Mouse (Mus musculus) forebrain, embryonic 15.5 days (tissue): ENCODE data around the gene Insig2. TPM values are rescaled to one million over a fixed set of nuclear protein-coding genes. Genes with fewer than 3 reads are reported as not detected.
A peak's percentile ranks its signal among the peaks of the same experiment; 100 is the strongest.

Source experiments
- ATAC-seq: fragments of 200-750 bp; cut with Nextera tagmentation; replicated peaks from 2 replicates; pipeline ENCODE4 v1.8.0; 2017; ENCODE audit warnings: mild to moderate bottlenecking, moderate TSS enrichment, moderate library complexity
- H3K27ac ChIP-seq: fragments of 300-500 bp; sonication (generic); replicated peaks from 2 replicates; pipeline ENCODE4 v1.5.1; 2015; ENCODE audit warnings: mild to moderate bottlenecking, inconsistent platforms
- H3K27me3 ChIP-seq: fragments of 300-500 bp; sonication (generic); 2 replicates; pipeline ENCODE4 v1.6.1; 2015; ENCODE audit warnings: inconsistent platforms
- H3K36me3 ChIP-seq: fragments of 300-500 bp; sonication (generic); 2 replicates; pipeline ENCODE4 v1.6.1; 2015; ENCODE audit warnings: mild to moderate bottlenecking, inconsistent platforms
- H3K4me1 ChIP-seq: fragments of 300-500 bp; sonication (generic); 2 replicates; pipeline ENCODE4 v1.6.1; 2015; ENCODE audit warnings: inconsistent platforms
- H3K4me2 ChIP-seq: fragments of 300-500 bp; sonication (generic); replicated peaks from 2 replicates; pipeline ENCODE4 v1.6.1; 2015; ENCODE audit warnings: mild to moderate bottlenecking, inconsistent platforms
- H3K4me3 ChIP-seq: fragments of 300-500 bp; sonication (generic); 2 replicates; pipeline ENCODE4 v1.5.1; 2015; ENCODE audit warnings: mild to moderate bottlenecking, inconsistent platforms
- H3K9ac ChIP-seq: fragments of 300-500 bp; sonication (generic); replicated peaks from 2 replicates; pipeline ENCODE4 v1.6.1; 2015; ENCODE audit warnings: mild to moderate bottlenecking, inconsistent platforms
- H3K9me3 ChIP-seq: fragments of 300-500 bp; sonication (generic); 2 replicates; pipeline ENCODE4 v1.6.1; 2016; ENCODE audit warnings: inconsistent platforms
- WGBS: fragments of 180-500 bp; shearing (Covaris S2); methylation state at CpG from one replicate; pipeline ENCODE4 v1.1.7; 2015; ENCODE audit warnings: mixed read lengths; 5-methylcytosine and 5-hydroxymethylcytosine counted together
- polyA plus RNA-seq: library from polyadenylated mRNA; unstranded; fragments of >200 nt; fragmentation: Nextera tagmentation; extraction: Ambion mirVana; gene quantifications from 2 replicates; pipeline ENCODE4 v1.2.1, GENCODE M21; 2015

The Insig2 gene
- polyA plus RNA-seq, 1 experiment from 2014 or later = 44.4 TPM

DNA sequence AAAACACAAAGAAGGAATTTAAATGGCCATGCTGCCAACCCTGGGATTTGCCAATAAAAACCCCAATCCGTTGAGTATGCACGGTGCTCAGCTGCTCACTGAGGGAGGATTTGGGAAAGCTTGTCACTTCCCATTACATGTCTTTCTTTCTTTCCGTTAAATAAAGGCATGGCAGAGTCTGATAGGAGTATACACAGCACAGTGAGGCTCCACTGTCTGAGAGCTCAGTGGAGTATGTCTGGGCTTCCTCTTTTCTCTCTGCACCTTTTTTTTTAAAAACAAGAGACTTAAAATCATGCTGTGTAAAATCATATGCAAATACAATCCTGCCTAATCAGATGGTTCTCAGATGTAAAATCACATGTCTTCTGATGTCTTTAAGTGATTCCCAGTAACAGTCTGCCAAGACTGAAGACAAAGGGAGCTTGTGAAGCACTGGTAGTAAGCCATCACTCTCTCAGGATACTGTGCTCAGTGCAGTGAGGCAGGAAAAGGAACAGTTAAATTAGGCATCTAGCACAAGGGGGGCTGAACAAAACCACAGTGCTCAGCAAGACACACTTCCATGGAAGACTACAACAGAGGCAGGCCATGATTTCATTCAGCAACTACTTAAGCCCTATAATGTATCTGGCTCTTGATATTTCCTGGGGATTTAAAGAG is 17.5 kb downstream of the Insig2 start:
- 20% methylated on average over 3 of the region's 3 CpGs for WGBS
- ATAC-seq = peak; percentile 93
- H3K4me2 ChIP-seq = 0 out of 2 replicates have a peak overlapping the region, but pooled peaks have one; percentile 12

DNA sequence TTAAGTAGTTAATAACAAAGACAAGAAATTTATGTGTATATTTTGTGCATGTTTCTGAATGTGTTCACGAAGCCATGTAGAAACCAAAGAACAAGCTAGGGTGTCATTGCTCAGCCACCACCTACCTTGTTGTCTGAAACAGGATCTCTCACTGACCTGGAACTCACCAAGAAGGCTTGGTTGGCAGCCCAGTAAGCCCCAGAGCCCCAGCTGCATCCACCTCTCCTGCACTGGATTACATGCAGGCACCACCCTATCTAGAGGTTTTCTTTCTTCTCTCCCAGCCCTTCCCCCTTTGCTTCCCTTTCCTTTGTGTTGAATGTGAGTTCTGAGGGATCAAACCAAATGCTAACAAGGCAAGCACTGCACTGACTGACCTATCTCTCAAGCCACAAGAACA is 19.2 kb downstream of the Insig2 start:
- no peak overlapping the region for H3K27ac ChIP-seq
- no peak overlapping the region for H3K4me2 ChIP-seq
- H3K9me3 ChIP-seq = no peaks in the 10 kb centered on the region
- no peak overlapping the region for H3K4me3 ChIP-seq
- WGBS = 88% methylated on average over 1 of the region's 1 CpGs
- H3K4me1 ChIP-seq = peaks cover 21% of the 10 kb centered on the region
- no peak overlapping the region for H3K9ac ChIP-seq
- peaks cover 4% of the 10 kb centered on the region; the same call in 1 of the 2 replicates for H3K36me3 ChIP-seq
- no peaks in the 10 kb centered on the region for H3K27me3 ChIP-seq
- ATAC-seq = no peak

More for the DNA sequence above, 17.5 kb downstream of the Insig2 start:
- Histone ChIP-seq H3K4me3 (no peak overlapping the region), H3K27ac (peak overlapping the region; percentile 93), H3K36me3 (peaks cover 4% of the 10 kb centered on the region; the same call in 1 of the 2 replicates), H3K9me3 (no peaks in the 10 kb centered on the region), H3K4me1 (peaks cover 21% of the 10 kb centered on the region), H3K27me3 (no peaks in the 10 kb centered on the region), H3K9ac (peak overlapping the region; percentile 6; the same call in 1 of the 2 replicates)

DNA sequence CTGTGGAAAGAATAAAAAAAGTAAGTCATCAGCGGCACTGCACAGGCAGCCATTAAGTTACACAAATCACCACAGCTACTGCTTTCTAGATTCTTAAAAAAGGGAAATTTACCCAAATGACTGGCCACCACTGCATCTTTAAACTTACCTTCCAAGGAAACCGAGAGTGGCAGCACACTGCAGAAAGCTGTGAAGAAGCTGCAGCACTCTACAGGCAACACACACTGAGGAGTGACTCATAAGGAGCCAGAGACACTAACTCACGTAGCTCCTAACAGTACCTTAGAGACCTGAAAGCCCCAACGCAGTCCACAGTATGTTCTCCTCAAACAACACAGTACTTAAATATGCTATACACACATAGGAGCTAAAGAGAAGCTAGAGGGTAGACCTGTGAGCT is 20.1 kb downstream of the Insig2 start:
- H3K27ac ChIP-seq = no peak overlapping the region
- no peaks in the 10 kb centered on the region for H3K27me3 ChIP-seq
- H3K4me3 ChIP-seq = no peak overlapping the region
- no peak overlapping the region for H3K4me2 ChIP-seq
- ATAC-seq = no peak
- peaks cover 21% of the 10 kb centered on the region for H3K4me1 ChIP-seq
- WGBS = 92% methylated on average over 4 of the region's 4 CpGs
- no peaks in the 10 kb centered on the region for H3K9me3 ChIP-seq
- no peak overlapping the region for H3K9ac ChIP-seq
- peaks cover 4% of the 10 kb centered on the region; the same call in 1 of the 2 replicates for H3K36me3 ChIP-seq

DNA sequence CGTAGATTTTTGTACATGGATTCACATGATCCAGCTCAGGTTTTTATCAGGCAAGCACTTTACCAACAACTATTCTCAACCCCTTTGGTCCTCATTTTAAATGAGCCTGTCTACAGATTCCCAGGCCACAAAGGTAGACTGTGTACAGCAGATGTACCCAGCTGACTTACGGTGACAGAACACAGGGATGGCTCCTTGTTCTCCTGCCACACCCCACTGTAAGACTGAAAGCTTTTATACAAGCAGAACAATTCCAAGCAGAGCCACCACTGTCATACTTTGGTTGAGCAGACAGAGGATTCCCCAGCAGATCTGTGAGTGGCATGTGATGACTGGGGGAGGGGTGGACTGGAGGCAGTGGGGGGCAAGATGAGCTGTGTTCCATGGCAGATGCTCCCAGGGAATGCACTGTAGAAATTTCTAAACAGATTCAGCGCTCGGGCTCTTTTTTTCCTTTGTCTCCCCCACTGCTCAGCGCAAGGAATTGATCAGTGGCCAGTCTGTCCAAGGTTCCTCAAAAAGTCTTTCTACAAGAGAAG is 35.6 kb downstream of the Insig2 start:
- Histone ChIP-seq H3K36me3 (no peaks in the 10 kb centered on the region), H3K27ac (no peak overlapping the region), H3K9ac (no peak overlapping the region), H3K4me2 (no peak overlapping the region), H3K4me3 (no peak overlapping the region), H3K9me3 (no peaks in the 10 kb centered on the region), H3K4me1 (no peaks in the 10 kb centered on the region), H3K27me3 (no peaks in the 10 kb centered on the region)
- peak; percentile 26; the same call in 1 of the 2 replicates for ATAC-seq
- WGBS = 81% methylated on average over 5 of the region's 5 CpGs

DNA sequence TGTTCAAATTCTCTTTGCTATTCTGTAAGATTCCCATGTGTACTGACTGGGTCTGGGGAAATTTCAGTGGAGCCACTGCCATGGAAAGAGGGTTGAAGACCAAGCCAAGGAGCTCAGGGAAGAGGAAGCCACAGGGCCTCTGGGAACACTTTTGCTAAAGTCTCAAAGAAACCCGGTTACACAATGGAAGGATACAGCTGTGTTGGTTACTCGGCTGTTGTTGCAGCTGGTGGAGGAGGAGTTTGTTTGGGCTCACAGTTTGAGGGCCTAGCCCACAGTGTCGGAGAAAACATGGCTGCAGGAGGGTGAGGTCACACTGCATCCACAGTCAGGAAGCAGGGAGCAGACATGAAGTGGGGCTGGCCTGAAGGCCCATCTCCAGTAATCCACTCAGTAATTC is 38.8 kb downstream of the Insig2 start:
- no peaks in the 10 kb centered on the region for H3K4me1 ChIP-seq
- no peak overlapping the region for H3K27ac ChIP-seq
- H3K4me3 ChIP-seq = no peak overlapping the region
- no peak overlapping the region for H3K9ac ChIP-seq
- H3K9me3 ChIP-seq = no peaks in the 10 kb centered on the region
- 47% methylated on average over 3 of the region's 3 CpGs for WGBS
- no peak for ATAC-seq
- no peaks in the 10 kb centered on the region for H3K27me3 ChIP-seq
- no peaks in the 10 kb centered on the region for H3K36me3 ChIP-seq
- H3K4me2 ChIP-seq = no peak overlapping the region

DNA sequence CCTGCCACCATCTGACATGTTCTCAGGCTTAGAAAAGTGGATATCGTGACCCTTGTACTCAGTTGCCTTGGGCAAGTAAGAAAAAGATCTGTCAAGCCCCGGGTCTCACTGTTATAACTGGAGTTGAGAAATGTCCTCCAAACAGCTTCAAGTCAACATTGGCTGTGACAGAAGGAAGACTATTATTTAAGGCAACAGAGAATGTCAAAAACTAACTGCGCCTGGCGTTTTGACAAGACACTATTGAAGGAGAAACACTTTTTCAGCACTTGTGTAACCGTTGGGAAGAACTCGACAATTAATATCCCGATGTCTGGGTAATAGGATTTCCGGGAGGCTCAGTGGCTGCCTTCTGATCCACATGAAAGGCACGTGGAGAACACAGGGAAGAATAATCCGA is 41.5 kb downstream of the Insig2 start:
- no peaks in the 10 kb centered on the region for H3K9me3 ChIP-seq
- H3K4me3 ChIP-seq = no peak overlapping the region
- H3K9ac ChIP-seq = no peak overlapping the region
- H3K4me2 ChIP-seq = no peak overlapping the region
- 79% methylated on average over 10 of the region's 10 CpGs for WGBS
- ATAC-seq = no peak
- H3K27me3 ChIP-seq = no peaks in the 10 kb centered on the region
- H3K4me1 ChIP-seq = no peaks in the 10 kb centered on the region
- no peaks in the 10 kb centered on the region for H3K36me3 ChIP-seq
- no peak overlapping the region for H3K27ac ChIP-seq

DNA sequence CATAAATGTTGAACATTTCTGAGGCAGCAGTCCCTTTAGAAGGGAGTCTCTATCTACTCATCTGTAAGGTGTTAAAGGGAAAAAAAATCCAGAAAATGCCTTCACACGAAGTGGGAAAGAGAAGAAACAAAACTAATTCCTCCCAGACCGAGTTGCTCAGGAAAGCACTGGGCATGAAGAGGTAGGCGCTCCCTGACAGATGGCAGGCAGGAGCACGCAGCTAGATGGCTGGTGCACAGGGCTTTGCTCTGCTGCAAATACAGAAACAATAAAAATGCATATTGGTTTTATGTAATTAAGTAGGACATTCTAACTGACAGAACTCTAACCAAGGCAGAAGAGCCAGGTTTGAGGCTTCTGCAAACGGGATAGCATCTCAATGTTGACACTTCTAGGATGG is 42.0 kb downstream of the Insig2 start:
- H3K4me2 ChIP-seq = no peak overlapping the region
- H3K9me3 ChIP-seq = no peaks in the 10 kb centered on the region
- H3K27ac ChIP-seq = no peak overlapping the region
- no peaks in the 10 kb centered on the region for H3K4me1 ChIP-seq
- ATAC-seq = no peak
- H3K36me3 ChIP-seq = no peaks in the 10 kb centered on the region
- no peak overlapping the region for H3K9ac ChIP-seq
- H3K27me3 ChIP-seq = no peaks in the 10 kb centered on the region
- 70% methylated on average over 5 of the region's 5 CpGs for WGBS
- H3K4me3 ChIP-seq = no peak overlapping the region

DNA sequence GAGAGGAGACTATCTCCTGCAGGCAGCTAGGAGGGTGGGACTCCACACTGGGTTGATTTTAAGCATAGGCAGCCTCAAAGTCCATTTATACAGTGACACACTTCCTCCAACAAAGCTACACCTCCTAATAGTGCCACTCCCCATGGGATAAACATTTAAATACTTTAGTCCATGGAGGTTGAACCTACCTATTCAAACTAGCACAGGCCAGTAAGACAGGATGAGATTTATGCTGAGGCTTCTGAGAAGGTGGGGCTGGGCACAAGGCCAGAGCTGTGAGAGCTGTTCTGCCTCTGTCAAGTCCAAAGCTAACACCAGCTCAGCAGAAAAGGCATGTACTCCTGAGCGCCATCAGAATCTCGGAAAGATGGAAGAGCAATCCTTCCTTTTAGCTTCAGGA is 48.2 kb downstream of the Insig2 start:
- Histone ChIP-seq H3K9me3 (no peaks in the 10 kb centered on the region), H3K9ac (no peak overlapping the region), H3K27me3 (no peaks in the 10 kb centered on the region), H3K27ac (no peak overlapping the region), H3K4me3 (no peak overlapping the region), H3K4me2 (no peak overlapping the region), H3K36me3 (no peaks in the 10 kb centered on the region), H3K4me1 (no peaks in the 10 kb centered on the region)
- ATAC-seq = no peak
- WGBS = 99% methylated on average over 2 of the region's 2 CpGs

DNA sequence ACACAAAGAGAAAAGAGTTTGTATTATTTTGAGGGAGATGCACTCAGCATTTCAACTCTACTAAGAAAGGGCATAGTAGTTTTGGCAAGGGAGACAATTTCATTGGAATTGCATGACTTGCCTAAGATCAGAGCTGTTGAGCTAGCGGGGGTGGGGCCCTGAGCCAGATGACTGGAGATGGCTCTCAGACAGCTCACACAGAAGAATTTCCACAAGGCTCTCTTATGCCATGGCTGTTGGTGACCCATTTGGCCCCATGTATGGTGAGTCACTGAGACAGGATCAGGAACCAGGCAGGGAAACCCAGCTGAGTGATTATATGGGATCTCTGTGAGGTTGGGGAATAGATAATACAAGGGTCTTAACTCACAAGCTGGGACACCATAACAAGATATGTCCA is 51.9 kb downstream of the Insig2 start:
- Histone ChIP-seq H3K4me2 (no peak overlapping the region), H3K27me3 (no peaks in the 10 kb centered on the region), H3K36me3 (no peaks in the 10 kb centered on the region), H3K27ac (no peak overlapping the region), H3K4me3 (no peak overlapping the region), H3K9ac (no peak overlapping the region), H3K4me1 (no peaks in the 10 kb centered on the region), H3K9me3 (no peaks in the 10 kb centered on the region)
- 93% methylated on average over 1 of the region's 1 CpGs for WGBS
- ATAC-seq = no peak

DNA sequence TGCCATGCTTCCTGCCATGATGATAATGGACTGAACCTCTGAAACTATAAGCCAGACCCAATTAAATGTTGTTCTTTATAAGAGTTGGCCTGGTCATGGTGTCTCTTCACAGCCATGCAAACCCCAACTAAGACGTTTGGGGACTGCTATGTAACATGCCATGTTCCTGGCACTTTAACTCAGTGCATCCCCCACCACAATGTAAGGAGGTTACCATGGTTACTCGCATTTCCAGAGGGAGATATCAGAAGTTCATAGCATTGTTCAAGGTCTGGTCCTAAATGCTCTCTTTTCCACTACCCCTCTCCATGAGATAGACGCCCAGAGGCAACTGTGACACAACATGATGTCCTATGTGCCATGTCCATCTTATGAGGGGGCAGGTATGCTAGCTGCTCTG is 54.0 kb downstream of the Insig2 start:
- no peaks in the 10 kb centered on the region for H3K36me3 ChIP-seq
- no peak overlapping the region for H3K4me2 ChIP-seq
- no peaks in the 10 kb centered on the region for H3K9me3 ChIP-seq
- no peak overlapping the region for H3K9ac ChIP-seq
- H3K27ac ChIP-seq = no peak overlapping the region
- H3K4me3 ChIP-seq = no peak overlapping the region
- ATAC-seq = peak; percentile 55
- no peaks in the 10 kb centered on the region for H3K27me3 ChIP-seq
- WGBS = 77% methylated on average over 3 of the region's 3 CpGs
- H3K4me1 ChIP-seq = no peaks in the 10 kb centered on the region

DNA sequence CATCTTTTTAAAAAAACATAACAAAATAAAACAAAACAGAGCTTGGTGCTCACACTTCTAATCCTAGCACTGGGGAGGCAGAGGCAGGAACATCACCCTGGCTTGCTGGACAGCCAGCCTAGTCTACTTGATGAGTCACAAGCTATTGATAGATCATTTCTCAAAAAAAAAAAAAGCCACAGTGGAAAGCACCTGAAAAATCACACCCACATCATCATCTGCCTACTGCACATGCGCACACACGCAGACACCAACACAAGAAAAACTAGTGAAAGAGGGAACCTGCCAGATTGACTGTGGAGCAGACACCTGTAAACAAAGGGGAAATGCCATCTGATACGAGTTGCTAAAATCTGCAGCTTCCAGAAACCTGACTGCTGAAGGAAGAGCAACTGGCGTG is 54.9 kb downstream of the Insig2 start:
- Histone ChIP-seq H3K4me2 (no peak overlapping the region), H3K27me3 (no peaks in the 10 kb centered on the region), H3K9me3 (no peaks in the 10 kb centered on the region), H3K4me3 (no peak overlapping the region), H3K4me1 (no peaks in the 10 kb centered on the region), H3K36me3 (no peaks in the 10 kb centered on the region), H3K27ac (no peak overlapping the region), H3K9ac (no peak overlapping the region)
- ATAC-seq = no peak
- WGBS = 88% methylated on average over 4 of the region's 4 CpGs

DNA sequence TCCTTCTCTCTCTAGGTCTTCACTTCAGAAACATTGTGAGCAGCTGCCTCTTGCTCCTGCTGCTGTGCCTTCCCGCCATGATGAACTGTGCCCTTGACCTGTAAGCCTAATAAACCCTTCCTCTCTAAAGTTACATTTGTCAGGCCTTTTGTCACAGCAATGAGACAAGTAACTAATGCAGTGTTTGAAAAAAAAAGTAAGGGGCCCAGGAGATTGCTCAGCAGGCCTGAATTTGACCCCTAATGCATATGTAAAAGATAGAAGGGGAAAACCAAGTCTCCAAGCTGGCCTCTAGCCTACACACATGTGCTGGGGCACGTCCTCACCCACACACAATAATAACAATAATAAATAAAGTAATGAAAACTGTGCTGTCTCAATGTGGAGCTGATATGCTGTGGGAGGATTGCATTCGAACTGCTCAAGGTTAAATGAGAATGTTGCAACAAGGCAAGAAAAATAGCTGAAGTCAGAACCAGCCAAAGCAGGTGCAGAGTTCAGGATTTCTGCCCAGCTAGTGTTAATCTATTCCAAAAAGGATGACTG is 56.4 kb downstream of the Insig2 start:
- Histone ChIP-seq H3K9ac (no peak overlapping the region), H3K9me3 (no peaks in the 10 kb centered on the region), H3K4me3 (no peak overlapping the region), H3K27me3 (no peaks in the 10 kb centered on the region), H3K36me3 (no peaks in the 10 kb centered on the region), H3K4me1 (no peaks in the 10 kb centered on the region), H3K27ac (no peak overlapping the region), H3K4me2 (no peak overlapping the region)
- no peak for ATAC-seq
- 71% methylated on average over 3 of the region's 3 CpGs for WGBS
